Mouse (Mus musculus) ES-Bruce4 (cell line): ENCODE data around the gene BC037034. TPM values are rescaled to one million over a fixed set of nuclear protein-coding genes. Genes with fewer than 3 reads are reported as not detected.

Experiments used
- H3K27ac ChIP-seq: 2 replicates; pipeline ENCODE4 v1.5.1; 2012; ENCODE audit warnings: low read length, inconsistent platforms; ENCODE audit not compliant: insufficient read depth
- H3K27me3 ChIP-seq: 2 replicates; pipeline ENCODE4 v1.6.1; 2012; ENCODE audit warnings: mild to moderate bottlenecking, low read length, inconsistent platforms; ENCODE audit not compliant: control insufficient read depth, poor library complexity, insufficient read depth, severe bottlenecking
- H3K36me3 ChIP-seq: 2 replicates; pipeline ENCODE4 v1.6.1; 2012; ENCODE audit warnings: inconsistent platforms, mild to moderate bottlenecking, low read length, moderate library complexity; ENCODE audit not compliant: control insufficient read depth, poor library complexity, insufficient read depth, severe bottlenecking
- H3K4me1 ChIP-seq: one replicate; pipeline ENCODE4 v1.8.1; 2011; ENCODE audit warnings: low read length; ENCODE audit not compliant: control insufficient read depth, insufficient read depth
- H3K4me3 ChIP-seq: 2 replicates; pipeline ENCODE4 v1.5.1; 2011; ENCODE audit warnings: low read depth, mild to moderate bottlenecking, low read length
- H3K9ac ChIP-seq: 2 replicates; pipeline ENCODE4 v1.6.1; 2012; ENCODE audit warnings: low read depth, mild to moderate bottlenecking, inconsistent platforms; ENCODE audit not compliant: poor library complexity, severe bottlenecking
- H3K9me3 ChIP-seq: replicated peaks from 2 replicates; pipeline ENCODE4 v1.6.1; 2012; ENCODE audit warnings: mild to moderate bottlenecking, low read length, inconsistent platforms; ENCODE audit not compliant: control insufficient read depth, poor library complexity, insufficient read depth, severe bottlenecking
- CTCF ChIP-seq: IDR thresholded peaks from one replicate; pipeline ENCODE4 v1.8.1; 2011; ENCODE audit warnings: low read depth, low read length
- EP300 ChIP-seq: IDR thresholded peaks from 2 replicates; pipeline ENCODE4 v1.6.1; 2011; ENCODE audit warnings: low read depth, low read length; ENCODE audit not compliant: insufficient read depth
- POLR2A ChIP-seq: IDR thresholded peaks from one replicate; pipeline ENCODE4 v1.8.1; 2011; ENCODE audit warnings: low read length; ENCODE audit not compliant: insufficient read depth
- polyA plus RNA-seq: library from polyadenylated mRNA; stranded (reverse); fragments of >200 nt; gene quantifications from 2 replicates; pipeline ENCODE4 v1.2.4, GENCODE M21; 2011; ENCODE audit warnings: low read depth; ENCODE audit not compliant: missing spikeins, insufficient read depth, insufficient read length

Gene BC037034
- polyA plus RNA-seq, 1 experiment: 14.7 TPM

DNA sequence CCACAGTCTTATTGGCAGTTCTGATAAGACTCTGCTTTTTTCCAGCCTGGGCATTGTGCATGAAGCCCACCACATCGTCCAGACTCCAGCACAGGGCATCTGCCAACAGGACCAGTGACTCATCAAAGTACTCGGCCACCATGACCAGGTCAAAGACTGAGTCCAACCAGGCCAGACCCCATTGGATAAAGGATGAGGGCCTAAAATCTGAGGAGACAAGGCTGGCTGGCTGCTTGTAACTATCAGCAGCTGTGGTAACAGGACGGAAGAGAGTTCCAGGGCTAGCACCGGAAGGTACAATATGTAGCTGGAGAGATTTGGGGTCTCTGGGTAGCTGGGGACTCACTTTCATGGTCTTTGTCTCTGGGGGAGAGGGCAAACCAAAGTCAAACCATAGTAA lies 1.9 kb upstream of the BC037034 start:
- Histone ChIP-seq H3K27me3 (no peaks in the 10 kb centered on the region), H3K36me3 (peaks cover 3% of the 10 kb centered on the region; the same call in 1 of the 2 replicates), H3K9ac (no peak overlapping the region), H3K27ac (no peak overlapping the region), H3K4me3 (no peak overlapping the region), H3K4me1 (no peaks in the 10 kb centered on the region), H3K9me3 (no peaks in the 10 kb centered on the region)
- TF ChIP-seq CTCF (no peak), POLR2A (no peak)

GRCm38 (mm10) chr5:138264207-138264578 lies 360 bp upstream of the BC037034 start:
- Histone ChIP-seq H3K36me3 (peaks cover 9% of the 10 kb centered on the region; the same call in 1 of the 2 replicates), H3K9me3 (no peaks in the 10 kb centered on the region), H3K9ac (peak overlapping the region; percentile 88), H3K4me1 (no peaks in the 10 kb centered on the region), H3K27me3 (no peaks in the 10 kb centered on the region), H3K4me3 (peak overlapping the region; percentile 84), H3K27ac (no peak overlapping the region)
- no peak for TF ChIP-seq EP300

DNA sequence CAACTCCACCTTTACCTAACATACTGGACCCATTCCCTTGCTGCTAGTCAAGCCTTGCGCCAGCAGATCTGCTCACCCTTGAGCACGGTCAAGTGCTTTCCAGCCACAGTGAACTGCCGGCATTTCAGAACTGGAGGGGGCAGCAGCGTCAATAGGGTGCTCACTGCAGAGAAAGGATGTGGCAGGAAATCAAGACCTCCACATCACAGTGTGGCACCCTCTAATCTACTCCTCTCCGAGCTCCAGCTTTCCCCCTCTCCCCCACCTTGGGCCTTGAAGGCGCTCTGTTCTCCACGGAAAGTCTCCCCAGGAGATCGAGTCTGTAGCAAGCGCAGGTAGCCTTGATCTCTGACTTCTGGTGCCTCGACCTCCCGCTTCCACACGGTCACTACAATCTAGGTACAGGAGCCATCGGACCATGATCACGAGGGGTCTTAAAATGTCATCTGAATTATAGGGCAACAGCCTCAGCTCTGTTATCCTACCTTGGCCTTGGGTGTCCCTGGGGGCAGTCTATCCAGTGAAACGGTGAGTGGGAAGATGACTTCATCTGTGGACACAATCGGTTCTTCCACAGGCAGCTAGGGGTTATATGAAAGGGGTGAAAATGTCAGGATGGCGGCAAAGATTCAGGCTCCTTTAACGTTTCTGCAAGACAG lies 1.1 kb downstream of the BC037034 start:
- no peaks in the 10 kb centered on the region for H3K27me3 ChIP-seq
- H3K27ac ChIP-seq: no peak overlapping the region
- no peaks in the 10 kb centered on the region for H3K9me3 ChIP-seq
- H3K4me1 ChIP-seq: no peaks in the 10 kb centered on the region
- H3K36me3 ChIP-seq: peaks cover 10% of the 10 kb centered on the region; the same call in 1 of the 2 replicates
- peak overlapping the region; percentile 84 for H3K4me3 ChIP-seq
- no peak for TF ChIP-seq CTCF
- peak overlapping the region; percentile 88 for H3K9ac ChIP-seq

GRCm38 (mm10) chr5:138262001-138262400 lies 1.8 kb downstream of the BC037034 start:
- Histone ChIP-seq H3K4me3 (no peak overlapping the region), H3K27ac (no peak overlapping the region), H3K36me3 (peaks cover 10% of the 10 kb centered on the region; the same call in 1 of the 2 replicates), H3K4me1 (no peaks in the 10 kb centered on the region), H3K27me3 (no peaks in the 10 kb centered on the region), H3K9ac (no peak overlapping the region), H3K9me3 (no peaks in the 10 kb centered on the region)
- TF ChIP-seq POLR2A (no peak), CTCF (no peak), EP300 (no peak)

DNA sequence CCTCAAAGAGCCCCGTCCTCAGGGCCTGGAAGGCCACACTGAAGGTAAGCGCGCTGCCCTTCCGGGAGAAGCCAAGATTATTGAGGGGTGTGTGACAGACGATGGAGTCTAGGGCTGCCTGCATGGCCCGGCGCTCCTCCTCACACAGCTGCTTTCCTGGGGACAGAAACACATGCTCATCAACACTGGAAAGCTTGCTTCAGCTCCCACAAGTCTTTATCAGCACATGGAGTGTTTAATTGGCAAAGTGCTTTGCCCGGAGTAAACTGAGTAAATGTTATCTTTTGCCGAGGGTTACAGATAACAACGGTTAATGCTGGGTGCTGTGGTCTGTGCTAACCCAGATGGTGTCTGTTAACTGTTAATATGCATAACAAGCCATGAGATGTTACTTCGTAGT lies 3.0 kb downstream of the BC037034 start:
- H3K4me3 ChIP-seq: no peak overlapping the region
- TF ChIP-seq EP300 (no peak), POLR2A (no peak), CTCF (no peak)
- H3K36me3 ChIP-seq: peaks cover 10% of the 10 kb centered on the region; the same call in 1 of the 2 replicates
- H3K27ac ChIP-seq: no peak overlapping the region
- no peaks in the 10 kb centered on the region for H3K4me1 ChIP-seq
- no peaks in the 10 kb centered on the region for H3K9me3 ChIP-seq
- H3K27me3 ChIP-seq: no peaks in the 10 kb centered on the region
- H3K9ac ChIP-seq: no peak overlapping the region

DNA sequence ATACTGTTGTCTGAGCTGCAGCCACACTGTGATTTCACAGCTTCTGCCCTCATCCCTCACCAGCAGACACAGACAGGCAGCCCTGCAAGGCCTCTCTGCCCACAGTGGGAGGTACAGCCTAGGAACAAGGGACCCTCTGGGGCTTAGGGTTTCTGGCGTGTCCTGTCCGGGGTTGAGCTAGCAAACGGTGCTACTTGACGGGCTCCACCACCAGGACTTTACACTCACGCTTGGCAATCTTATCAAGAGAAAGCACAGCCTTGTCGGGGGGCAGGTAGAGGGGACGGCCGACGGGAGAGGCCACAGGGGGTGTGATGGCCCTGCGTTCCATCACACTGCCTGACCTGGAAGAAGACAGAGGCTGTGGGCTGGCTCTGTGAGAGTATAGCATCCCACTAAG lies 3.8 kb downstream of the BC037034 start:
- Histone ChIP-seq H3K27me3 (no peaks in the 10 kb centered on the region), H3K4me1 (no peaks in the 10 kb centered on the region), H3K27ac (no peak overlapping the region), H3K4me3 (no peak overlapping the region), H3K36me3 (peaks cover 10% of the 10 kb centered on the region; the same call in 1 of the 2 replicates), H3K9ac (no peak overlapping the region), H3K9me3 (no peaks in the 10 kb centered on the region)
- no peak for TF ChIP-seq POLR2A
